Mouse (Mus musculus): ENCODE measurements at regions not wholly inside any gene's neighbourhood (a gene's known extent, or its start where the extent isn't known, plus 50 kb on each side); places are given as distances from the start of the nearest gene placed in this dataset.

- TF ChIP-seq CTCF (IDR thresholded peaks at IDR 0.05; ENCODE audit: low read depth, low read length) (no peak), POLR2A (IDR thresholded peaks at IDR 0.05; ENCODE audit: borderline replicate concordance, low read depth, low read length) (no peak)
Measured at GRCm38 (mm10) chrX:166952528-166953189, 256.5 kb downstream of the Tmsb4x start.

Data from bone marrow macrophage, adult 2 months (primary cell).